Mouse (Mus musculus) limb, embryonic 15.5 days (tissue): ENCODE data around the gene Gm15557. TPM values are rescaled to one million over a fixed set of nuclear protein-coding genes. Genes with fewer than 3 reads are reported as not detected.

Experiments
- ATAC-seq: fragments of 200-750 bp; cut with Nextera tagmentation; 2 replicates; pipeline ENCODE4 v1.8.0; 2017; ENCODE audit warnings: low read depth, moderate TSS enrichment; ENCODE audit not compliant: insufficient number of reproducible peaks, low FRiP score, low TSS enrichment
- H3K27ac ChIP-seq: fragments of 300-500 bp; sonication (generic); 2 replicates; pipeline ENCODE4 v1.5.1; 2015; ENCODE audit warnings: moderate library complexity, mild to moderate bottlenecking, inconsistent platforms
- H3K27me3 ChIP-seq: fragments of 300-500 bp; sonication (generic); 2 replicates; pipeline ENCODE4 v1.6.1; 2015; ENCODE audit warnings: inconsistent platforms
- H3K36me3 ChIP-seq: fragments of 300-500 bp; sonication (generic); 2 replicates; pipeline ENCODE4 v1.6.1; 2015; ENCODE audit warnings: inconsistent platforms
- H3K4me1 ChIP-seq: fragments of 300-500 bp; sonication (generic); 2 replicates; pipeline ENCODE4 v1.6.1; 2015; ENCODE audit warnings: inconsistent platforms
- H3K4me2 ChIP-seq: fragments of 300-500 bp; sonication (generic); 2 replicates; pipeline ENCODE4 v1.6.1; 2015; ENCODE audit warnings: mild to moderate bottlenecking, inconsistent platforms
- H3K4me3 ChIP-seq: fragments of 300-500 bp; sonication (generic); 2 replicates; pipeline ENCODE4 v1.5.1; 2015; ENCODE audit warnings: mild to moderate bottlenecking, inconsistent platforms
- H3K9ac ChIP-seq: fragments of 300-500 bp; sonication (generic); 2 replicates; pipeline ENCODE4 v1.6.1; 2015; ENCODE audit warnings: inconsistent platforms
- H3K9me3 ChIP-seq: fragments of 300-500 bp; sonication (generic); 2 replicates; pipeline ENCODE4 v1.6.1; 2016; ENCODE audit warnings: inconsistent platforms
- WGBS: fragments of 180-500 bp; shearing (Covaris S2); methylation state at CpG from one replicate; pipeline ENCODE4 v1.1.7; 2015; 5-methylcytosine and 5-hydroxymethylcytosine counted together
- polyA plus RNA-seq: library from polyadenylated mRNA; unstranded; fragments of >200 nt; fragmentation: Nextera tagmentation; extraction: Ambion mirVana; gene quantifications from 2 replicates; pipeline ENCODE4 v1.2.1, GENCODE M21; 2015

Gm15557 gene
- polyA plus RNA-seq, 1 experiment from 2014 or later: 0.13 TPM

DNA sequence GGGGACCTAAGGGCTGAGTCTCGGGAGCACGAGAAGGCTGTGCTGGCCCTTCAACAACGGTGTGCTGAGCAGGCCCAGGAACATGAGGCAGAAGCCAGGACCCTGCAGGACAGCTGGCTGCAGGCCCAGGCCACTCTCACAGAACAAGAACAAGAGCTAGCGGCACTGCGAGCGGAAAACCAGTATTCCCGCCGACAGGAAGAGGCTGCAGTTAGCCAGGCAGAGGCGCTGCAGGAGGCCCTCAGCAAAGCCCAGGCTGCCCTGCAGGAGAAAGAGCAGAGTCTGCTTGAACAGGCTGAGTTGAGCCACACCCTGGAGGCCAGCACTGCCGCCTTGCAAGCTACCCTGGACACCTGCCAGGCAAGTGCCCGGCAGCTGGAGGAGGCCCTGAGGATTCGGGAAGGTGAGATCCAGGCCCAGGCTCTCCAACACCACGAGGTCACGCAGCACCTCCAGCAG is 51.4 kb downstream of the Gm15557 start:
- H3K36me3 ChIP-seq: peaks cover 100% of the 10 kb centered on the region
- 74% methylated on average over 14 of the region's 14 CpGs for WGBS
- peak overlapping the region; percentile 22 for H3K27ac ChIP-seq
- no peak overlapping the region for H3K4me3 ChIP-seq
- no peaks in the 10 kb centered on the region for H3K4me1 ChIP-seq
- ATAC-seq: 0 out of 2 replicates have a peak, but pooled peaks have one; percentile 53
- H3K27me3 ChIP-seq: no peaks in the 10 kb centered on the region
- H3K4me2 ChIP-seq: no peak overlapping the region
- H3K9ac ChIP-seq: no peak overlapping the region
- H3K9me3 ChIP-seq: no peaks in the 10 kb centered on the region

Other genes with a start within 250 kb of the Gm15557 start
- 124 and 141 TPM in 2 replicates for gene Trpc4ap, start 248.3 kb upstream of the Gm15557 start, polyA plus RNA-seq
- gene Edem2, start 211.3 kb upstream of the Gm15557 start, polyA plus RNA-seq: 33.7 and 35.5 TPM in 2 replicates
- not detected in 2 replicates for gene Gm17581, start 204.9 kb upstream of the Gm15557 start, polyA plus RNA-seq
- gene Procr, start 189.6 kb upstream of the Gm15557 start, polyA plus RNA-seq: 6.1 and 8.4 TPM in 2 replicates
- 0.06 and 0.11 TPM in 2 replicates for gene Mmp24, start 165.4 kb upstream of the Gm15557 start, polyA plus RNA-seq
- gene BC029722, start 121.3 kb upstream of the Gm15557 start, polyA plus RNA-seq: 21.5 and 21.7 TPM in 2 replicates
- 200 and 226 TPM in 2 replicates for gene Eif6, start 113.8 kb upstream of the Gm15557 start, polyA plus RNA-seq
- gene Fam83c, start 105.9 kb upstream of the Gm15557 start, polyA plus RNA-seq: 2.4 and 2.5 TPM in 2 replicates
- 60.8 and 70.9 TPM in 2 replicates for gene Uqcc1, start 10.4 kb upstream of the Gm15557 start, polyA plus RNA-seq
- 44.7 and 60.7 TPM in 2 replicates for gene Gdf5, start 4.6 kb downstream of the Gm15557 start, polyA plus RNA-seq
- 22.7 and 24.2 TPM in 2 replicates for gene Cep250, start 15.7 kb downstream of the Gm15557 start, polyA plus RNA-seq
- gene 6430550D23Rik, start 67.2 kb downstream of the Gm15557 start, polyA plus RNA-seq: 1.7 and 1.8 TPM in 2 replicates
- gene Ergic3, start 67.3 kb downstream of the Gm15557 start, polyA plus RNA-seq: 239 and 246 TPM in 2 replicates
- not detected in 2 replicates for gene Fer1l4, start 112.2 kb downstream of the Gm15557 start, polyA plus RNA-seq
- gene Spag4, start 124.4 kb downstream of the Gm15557 start, polyA plus RNA-seq: 2.2 and 2.7 TPM in 2 replicates
- gene Cpne1, start 171.2 kb downstream of the Gm15557 start, polyA plus RNA-seq: 57.3 and 57.8 TPM in 2 replicates
- 21.9 and 26.0 TPM in 2 replicates for gene Rbm12, start 171.2 kb downstream of the Gm15557 start, polyA plus RNA-seq
- gene Gm28036, start 186.4 kb downstream of the Gm15557 start, polyA plus RNA-seq: 19.5 and 20.9 TPM in 2 replicates
- gene Romo1, start 203.3 kb downstream of the Gm15557 start, polyA plus RNA-seq: 316 and 346 TPM in 2 replicates
- gene Nfs1, start 203.5 kb downstream of the Gm15557 start, polyA plus RNA-seq: 39.3 and 43.6 TPM in 2 replicates
- gene Rbm39, start 239.5 kb downstream of the Gm15557 start, polyA plus RNA-seq: 595 and 644 TPM in 2 replicates